Mouse (Mus musculus) MEL (cell line): Measurements from ENCODE around the gene Ror1.

Experiments used
- CTCF ChIP-seq, 3 experiments: IDR thresholded peaks in 2 of 3; conservative IDR thresholded peaks in 1 of 3; 2 replicates each; pipeline ENCODE4 v1.5.1; 2011 to 2012; ENCODE audit warnings: low read length in 3 of 3, low read depth in 2 of 3, mild to moderate bottlenecking in 2 of 3, improper control_type of control experiment in 1 of 3, inconsistent platforms in 1 of 3, mixed read lengths in 1 of 3, moderate library complexity in 1 of 3; ENCODE audit not compliant: control insufficient read depth in 1 of 3, insufficient read depth in 1 of 3, poor library complexity in 1 of 3, severe bottlenecking in 1 of 3
- EP300 ChIP-seq, 2 experiments: IDR thresholded peaks; 2 replicates each; pipeline ENCODE4 v1.6.1; 2011; ENCODE audit warnings: improper control_type of control experiment in 2 of 2, low read length in 2 of 2, low read depth in 1 of 2, mild to moderate bottlenecking in 1 of 2
- HCFC1 ChIP-seq: IDR thresholded peaks from 2 replicates; pipeline ENCODE4 v1.6.1; 2012; ENCODE audit warnings: low read depth, mild to moderate bottlenecking, inconsistent platforms, low read length, improper control_type of control experiment, moderate library complexity
- JUND ChIP-seq: IDR thresholded peaks from 2 replicates; pipeline ENCODE4 v1.6.1; 2011; ENCODE audit warnings: low read depth, mild to moderate bottlenecking, improper control_type of control experiment, low read length
- MAFK ChIP-seq: IDR thresholded peaks from 2 replicates; pipeline ENCODE4 v1.6.1; 2011; ENCODE audit warnings: low read depth, mild to moderate bottlenecking, low read length, improper control_type of control experiment, borderline replicate concordance
- MXI1 ChIP-seq: IDR thresholded peaks from 2 replicates; pipeline ENCODE4 v1.6.1; 2011; ENCODE audit warnings: mild to moderate bottlenecking, low read depth, low read length, improper control_type of control experiment
- MYC ChIP-seq: IDR thresholded peaks from 2 replicates; pipeline ENCODE4 v1.6.1; 2011; ENCODE audit warnings: low read depth, mild to moderate bottlenecking, low read length, improper control_type of control experiment, moderate library complexity
- POLR2A ChIP-seq, 2 experiments: IDR thresholded peaks; 2 replicates each; pipeline ENCODE4 v1.6.1; 2011 to 2012; ENCODE audit warnings: low read length in 2 of 2, mild to moderate bottlenecking in 2 of 2, control low read depth in 1 of 2, improper control_type of control experiment in 1 of 2, low read depth in 1 of 2, moderate library complexity in 1 of 2; ENCODE audit not compliant: control insufficient read depth in 1 of 2, insufficient read depth in 1 of 2, poor library complexity in 1 of 2
- SIN3A ChIP-seq: IDR thresholded peaks from 2 replicates; pipeline ENCODE4 v1.6.1; 2012; ENCODE audit warnings: low read length, improper control_type of control experiment, inconsistent platforms
- TAL1 ChIP-seq: IDR thresholded peaks from 2 replicates; pipeline ENCODE4 v1.6.1; 2012; ENCODE audit warnings: mild to moderate bottlenecking, inconsistent platforms, low read length, moderate library complexity, mixed read lengths
- ZMIZ1 ChIP-seq: IDR thresholded peaks from 2 replicates; pipeline ENCODE4 v1.6.1; 2012; ENCODE audit warnings: low read depth, mild to moderate bottlenecking, inconsistent platforms, low read length, improper control_type of control experiment, moderate library complexity

GRCm38 (mm10) chr4:100196255-100196793 lies 100.7 kb downstream of the Ror1 start:
- no peak for TF ChIP-seq EP300 (IDR thresholded peaks at IDR 0.05; ENCODE audit: low read depth in 1 of 2, low read length in 2 of 2)
- TF ChIP-seq MAFK = no peak
- no peak for TF ChIP-seq JUND
- TF ChIP-seq POLR2A (IDR thresholded peaks at IDR 0.05; ENCODE audit: control insufficient read depth in 1 of 2, insufficient read depth in 1 of 2, low read depth in 1 of 2, low read length in 2 of 2, poor library complexity in 1 of 2) = no peak
- TF ChIP-seq ZMIZ1 = no peak
- no peak for TF ChIP-seq MYC
- TF ChIP-seq MXI1 = no peak
- TF ChIP-seq CTCF (IDR thresholded peaks at IDR 0.05 in 2 of 3, conservative IDR thresholded peaks at IDR 0.05 in 1 of 3; ENCODE audit: control insufficient read depth in 1 of 3, insufficient read depth in 1 of 3, low read depth in 2 of 3, low read length in 3 of 3, poor library complexity in 1 of 3, severe bottlenecking in 1 of 3) = no peak
- TF ChIP-seq HCFC1 = no peak
- TF ChIP-seq SIN3A = no peak
- TF ChIP-seq TAL1 = no peak
